Mouse (Mus musculus) layer of hippocampus, adult 2 months (tissue): ENCODE measurements around the gene Tceanc2. TPM values are rescaled to one million over a fixed set of nuclear protein-coding genes. Genes with fewer than 3 reads are reported as not detected.

Experiments used
- DNase-seq, 2 experiments: peaks; one replicate each; pipeline ENCODE4 v3.0.0; 2022; ENCODE audit warnings: low spot score in 2 of 2
- H3K27ac ChIP-seq: fragments of 200-600 bp; 2 replicates; pipeline ENCODE4 v1.8.1; 2022
- H3K4me3 ChIP-seq: fragments of 200-600 bp; 2 replicates; pipeline ENCODE4 v1.8.1; 2022; ENCODE audit warnings: mild to moderate bottlenecking
- CTCF ChIP-seq: fragments of 200-600 bp; conservative IDR thresholded peaks from 2 replicates; pipeline ENCODE4 v1.8.1; 2022; ENCODE audit warnings: antibody characterized with exemption, mild to moderate bottlenecking, moderate library complexity
- total RNA-seq, 2 experiments: library from RNA; stranded (reverse); gene quantifications; 2 replicates each; pipeline ENCODE4 v1.2.3; 2021

The Tceanc2 gene
- total RNA-seq, 2 experiments from 2014 or later = 14.6 to 18.0 TPM

DNA sequence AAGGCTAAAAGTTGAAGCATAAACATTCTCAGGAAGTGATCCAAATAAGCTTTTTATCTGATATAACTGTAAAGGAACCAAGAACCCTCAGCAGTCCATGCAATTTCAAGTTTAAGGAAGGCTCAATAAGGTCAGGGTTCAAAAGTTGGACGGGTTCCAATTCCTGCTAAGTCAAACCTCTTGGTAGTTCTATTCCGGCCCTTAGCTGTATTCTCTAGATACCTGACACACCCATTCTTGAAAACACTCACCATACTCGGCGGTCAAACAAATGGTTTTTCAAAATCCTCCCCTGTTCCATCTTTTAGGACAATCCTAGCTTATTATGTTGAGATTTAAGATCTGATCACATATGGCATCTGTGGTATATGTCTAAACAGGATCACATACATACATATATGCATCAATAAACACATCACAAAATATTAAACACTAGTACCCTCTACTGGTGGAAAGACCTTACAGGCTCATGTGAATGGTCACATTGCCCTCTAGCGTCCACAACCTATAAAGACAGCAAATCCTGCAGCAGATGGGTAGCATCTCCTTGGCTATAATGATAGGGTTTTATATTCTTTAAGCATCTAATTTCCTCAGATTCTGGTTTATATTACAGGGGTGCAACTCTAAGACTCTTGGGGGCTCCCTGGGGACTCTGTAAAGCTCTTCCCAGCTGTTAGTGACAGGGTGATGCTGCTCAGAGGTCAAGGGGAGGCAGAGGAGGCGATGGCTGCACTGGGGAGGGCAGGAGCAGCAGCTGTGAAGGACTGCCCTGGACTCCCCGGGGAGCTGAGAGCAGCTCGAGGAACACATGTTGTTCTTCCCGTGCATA, 14.9 kb downstream of the Tceanc2 start:
- DNase-seq = peak; percentile 79 to 84
- Histone ChIP-seq H3K4me3 (no peak overlapping the region), H3K27ac (peak overlapping the region; percentile 58; the same call in 1 of the 2 replicates)
- peak; percentile 99 for TF ChIP-seq CTCF

DNA sequence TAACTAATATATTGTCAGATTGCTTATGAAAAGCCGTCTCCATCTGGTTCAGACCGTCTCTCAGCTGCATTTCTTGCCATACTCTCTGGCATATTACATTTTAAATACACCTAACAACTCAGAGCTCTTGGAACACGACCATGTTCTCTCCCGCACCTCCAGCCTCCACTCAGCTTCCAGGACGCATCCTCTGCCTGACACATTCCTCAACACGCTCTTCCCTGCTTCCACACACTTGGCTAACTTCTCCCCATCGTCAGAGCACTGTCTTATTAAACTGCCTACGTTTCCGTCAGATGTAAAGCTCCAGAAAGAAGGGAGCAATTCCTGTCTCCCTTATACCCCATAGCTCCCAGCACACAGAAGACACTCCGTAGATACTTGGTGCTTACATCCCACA, 15.6 kb downstream of the Tceanc2 start:
- TF ChIP-seq CTCF = no peak
- Histone ChIP-seq H3K4me3 (no peak overlapping the region), H3K27ac (no peak overlapping the region)
- DNase-seq = no peak

DNA sequence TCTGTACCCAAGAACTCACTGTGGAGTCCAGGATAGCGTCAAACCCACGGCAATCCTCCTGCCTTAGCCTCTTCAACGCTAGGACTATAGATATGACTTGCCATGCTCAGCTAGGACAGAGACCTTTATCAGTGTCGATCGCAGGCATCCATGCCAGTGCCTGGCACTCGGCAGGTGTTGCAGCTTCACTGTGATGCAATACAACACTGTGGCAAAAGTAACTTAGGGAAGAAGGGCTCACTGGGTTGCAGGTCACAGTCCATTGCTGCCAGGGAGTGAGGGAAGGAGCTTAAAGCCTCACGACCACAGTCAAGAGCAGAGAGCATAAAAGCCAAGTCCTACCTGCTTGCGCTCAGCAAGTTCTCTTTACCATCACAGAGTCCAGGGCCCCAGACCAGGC, 18.7 kb downstream of the Tceanc2 start:
- no peak for TF ChIP-seq CTCF

GRCm38 (mm10) chr4:107159166-107159773, 19.6 kb downstream of the Tceanc2 start:
- H3K4me3 ChIP-seq = no peak overlapping the region
- no peak for DNase-seq
- no peak overlapping the region for H3K27ac ChIP-seq
- no peak for TF ChIP-seq CTCF

More for the DNA sequence above, 18.7 kb downstream of the Tceanc2 start:
- no peak for DNase-seq
- H3K27ac ChIP-seq = no peak overlapping the region
- H3K4me3 ChIP-seq = no peak overlapping the region

DNA sequence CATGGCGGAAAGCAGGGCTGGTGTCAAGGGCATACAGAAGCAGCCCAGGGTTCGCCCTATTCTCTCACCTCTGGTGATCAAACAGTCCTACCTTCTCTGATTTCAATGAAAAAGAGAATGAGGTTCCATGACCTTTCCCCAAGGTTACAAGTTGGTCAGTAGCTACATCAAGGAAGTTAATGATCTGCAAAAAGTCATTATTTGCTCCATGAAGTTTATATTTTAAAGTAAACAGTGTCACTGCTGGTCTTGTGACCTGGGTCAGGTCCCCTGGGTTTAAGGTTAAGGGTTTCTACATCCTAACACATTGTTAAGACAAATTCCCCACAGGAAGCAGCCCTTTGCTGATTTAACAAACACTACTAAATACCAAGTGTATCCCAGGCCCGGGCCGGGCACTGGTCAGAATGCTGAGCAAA, 21.9 kb downstream of the Tceanc2 start:
- no peak for DNase-seq
- H3K27ac ChIP-seq = no peak overlapping the region
- TF ChIP-seq CTCF = no peak
- H3K4me3 ChIP-seq = no peak overlapping the region

GRCm38 (mm10) chr4:107152571-107152970, 26.3 kb downstream of the Tceanc2 start:
- Histone ChIP-seq H3K4me3 (no peak overlapping the region), H3K27ac (no peak overlapping the region)
- TF ChIP-seq CTCF = no peak
- DNase-seq = no peak

- no peak overlapping the region for H3K4me3 ChIP-seq
- no peak for DNase-seq
- no peak for TF ChIP-seq CTCF
- H3K27ac ChIP-seq = peak overlapping the region; percentile 11; the same call in 1 of the 2 replicates
These were observed 27.9 kb downstream of the Tceanc2 start for GRCm38 (mm10) chr4:107150991-107151390.

DNA sequence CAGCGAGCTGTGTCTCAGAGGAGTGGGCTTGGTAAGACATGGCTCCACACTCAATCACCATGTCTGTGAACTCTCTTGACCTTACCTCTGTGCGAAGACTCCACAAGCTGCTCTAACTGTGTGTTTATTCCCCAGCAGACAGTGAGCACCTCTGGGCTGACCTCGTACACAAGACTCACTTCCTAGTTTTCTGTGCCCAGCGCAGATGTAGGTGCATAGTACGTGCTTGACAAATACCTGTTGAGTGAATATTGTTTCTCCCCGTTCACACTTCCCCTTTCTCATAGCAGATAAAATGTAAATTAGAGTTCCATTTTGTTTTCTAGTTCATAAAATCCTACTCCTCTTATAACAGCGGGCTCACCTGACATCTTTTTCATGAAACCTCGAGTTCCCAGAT, 35.4 kb downstream of the Tceanc2 start:
- no peak overlapping the region for H3K27ac ChIP-seq
- no peak for TF ChIP-seq CTCF
- no peak for DNase-seq
- no peak overlapping the region for H3K4me3 ChIP-seq

DNA sequence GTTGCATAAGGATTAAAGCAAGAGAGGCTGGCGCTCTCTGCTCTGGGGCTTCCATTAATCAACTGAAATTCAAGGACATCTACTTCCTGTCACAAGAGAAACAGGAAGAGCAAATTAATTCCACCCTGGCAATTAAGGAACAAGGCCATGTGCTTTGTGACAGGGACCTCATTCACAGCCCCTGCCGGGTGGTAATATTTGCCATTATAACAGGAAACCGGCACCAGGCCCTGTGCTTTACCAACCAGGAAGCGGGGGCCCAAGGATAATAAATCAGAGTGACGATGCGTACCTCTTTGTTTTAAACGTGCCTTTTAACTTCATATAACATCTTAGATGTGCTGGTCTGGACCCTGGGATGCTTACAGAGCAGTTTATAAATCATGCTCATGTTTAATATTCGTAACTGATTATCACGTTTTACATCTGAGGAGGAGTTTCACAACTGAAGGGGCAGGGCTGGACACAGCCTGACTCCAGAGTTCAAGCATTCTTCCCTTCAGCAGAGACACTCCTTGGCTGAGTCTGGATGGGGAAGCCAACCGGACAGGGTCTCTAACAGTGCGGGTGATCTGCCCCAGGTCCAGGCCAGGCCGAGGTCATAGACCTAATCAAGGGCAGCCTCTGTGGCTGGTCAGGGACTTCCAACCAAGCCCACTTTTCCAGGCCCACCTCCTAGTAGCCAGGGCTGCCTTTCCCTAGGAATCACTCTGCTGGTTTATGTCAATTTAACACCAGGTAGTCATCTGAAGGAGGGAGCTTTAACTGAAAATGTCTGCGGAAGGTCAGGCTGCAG, 38.9 kb downstream of the Tceanc2 start:
- Histone ChIP-seq H3K27ac (no peak overlapping the region), H3K4me3 (no peak overlapping the region)
- DNase-seq = no peak
- TF ChIP-seq CTCF = no peak

GRCm38 (mm10) chr4:107138948-107139835, 39.7 kb downstream of the Tceanc2 start:
- no peak for TF ChIP-seq CTCF
- no peak for DNase-seq
- H3K27ac ChIP-seq = no peak overlapping the region
- H3K4me3 ChIP-seq = no peak overlapping the region

- peak overlapping the region; percentile 6; the same call in 1 of the 2 replicates for H3K27ac ChIP-seq
- H3K4me3 ChIP-seq = no peak overlapping the region
- DNase-seq = no peak
- TF ChIP-seq CTCF = no peak
These were observed 42.4 kb downstream of the Tceanc2 start for GRCm38 (mm10) chr4:107136531-107136930.

DNA sequence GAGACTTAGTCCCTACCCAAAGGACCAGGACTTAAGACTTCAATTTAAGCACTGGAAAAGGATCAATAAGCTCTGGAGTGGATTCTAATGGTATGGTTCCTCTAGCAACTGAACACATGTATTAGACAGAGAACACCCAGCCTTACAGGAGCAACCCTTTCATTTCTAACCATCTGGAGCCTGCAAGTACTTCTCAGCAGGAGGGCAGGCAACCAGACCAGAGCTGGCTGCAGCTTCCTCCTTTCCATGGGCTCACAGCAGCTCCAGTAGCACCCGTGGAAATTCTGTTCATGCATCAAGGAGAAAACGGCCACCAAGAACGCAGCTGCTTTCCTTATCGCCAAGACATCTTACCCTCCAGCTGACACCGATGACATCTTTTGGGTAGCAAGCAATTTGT, 43.3 kb downstream of the Tceanc2 start:
- DNase-seq = no peak
- TF ChIP-seq CTCF = no peak
- peak overlapping the region; percentile 44; the same call in 1 of the 2 replicates for H3K27ac ChIP-seq

More for the DNA sequence above, 43.3 kb downstream of the Tceanc2 start:
- no peak overlapping the region for H3K4me3 ChIP-seq
